Mouse (Mus musculus): ENCODE results near the gene Fhit.

Fhit gene

DNA sequence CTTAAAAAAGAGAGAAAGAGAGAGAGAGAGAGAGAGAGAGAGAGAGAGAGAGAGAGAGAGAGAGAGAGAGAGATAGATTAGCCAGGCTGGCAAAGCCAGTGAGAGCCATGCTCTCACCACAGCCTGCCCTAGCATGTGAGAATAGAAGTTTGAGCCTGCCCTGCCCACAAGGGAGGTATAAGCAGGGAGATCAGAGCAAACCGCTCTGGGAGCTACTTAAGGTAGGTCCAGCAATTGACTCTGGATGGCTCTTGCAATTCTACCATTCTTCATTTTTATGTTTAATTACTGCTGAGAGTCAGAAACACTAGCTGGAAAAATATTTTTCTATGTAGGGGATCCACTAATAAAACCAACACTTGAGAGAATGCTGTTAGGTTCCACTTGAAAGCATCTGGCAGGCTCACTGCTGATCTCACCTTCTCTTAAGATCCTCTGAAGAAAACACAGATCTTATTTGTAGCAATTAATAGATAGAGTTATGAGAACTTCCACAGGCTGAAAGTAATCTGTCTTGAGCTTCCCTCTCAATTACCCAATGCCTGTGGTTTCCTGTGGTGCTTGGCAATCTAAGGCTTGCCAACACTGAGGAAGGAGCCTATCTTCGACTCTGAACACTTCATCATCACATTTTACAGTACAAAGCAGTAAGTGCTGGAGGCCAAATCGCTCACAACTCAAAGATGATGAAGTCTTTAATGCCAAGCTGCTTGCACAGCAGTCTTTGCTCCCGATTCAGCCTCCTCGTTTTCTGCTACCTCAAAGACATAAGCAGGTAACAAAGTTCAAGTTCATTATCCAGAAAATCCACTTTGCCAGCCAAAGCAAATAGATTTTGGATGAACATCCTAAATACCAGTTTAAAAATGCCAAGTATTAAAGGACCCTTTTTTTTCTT, 793.8 kb downstream of the Fhit start:
- in situ Hi-C loops (cut with MboI, MseI): no loop called here

- in situ Hi-C loops (cut with MboI, MseI): no loop called here
These were observed 795.0 kb downstream of the Fhit start for GRCm38 (mm10) chr14:10366808-10367207.

- in situ Hi-C loops (cut with MboI, MseI): no loop called here
These were observed 797.6 kb downstream of the Fhit start for GRCm38 (mm10) chr14:10364281-10364680.

DNA sequence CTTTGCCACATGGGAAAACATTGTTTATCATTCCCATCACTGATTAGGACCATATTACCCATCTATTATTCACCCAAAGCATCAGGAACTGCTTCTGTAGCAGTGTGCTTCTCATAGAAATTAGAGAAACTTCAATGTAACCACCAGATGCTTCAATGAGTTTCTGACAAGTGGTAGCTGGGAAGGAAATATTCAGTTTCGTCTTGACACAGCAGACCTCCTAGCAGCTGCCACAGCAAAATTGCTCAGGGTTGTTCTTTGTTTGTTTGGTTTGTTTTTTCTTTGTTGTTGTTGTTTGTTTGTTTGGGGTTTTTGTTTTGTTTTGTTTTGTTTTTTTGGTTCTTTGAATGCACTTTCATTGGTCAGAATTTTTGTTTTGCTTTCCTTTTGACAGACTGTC, 798.5 kb downstream of the Fhit start:
- in situ Hi-C loops (cut with MboI, MseI): no loop called here

GRCm38 (mm10) chr14:10345905-10346304, 815.9 kb downstream of the Fhit start:
- in situ Hi-C loops (cut with MboI, MseI): no loop called here

GRCm38 (mm10) chr14:10344064-10344463, 817.8 kb downstream of the Fhit start:
- in situ Hi-C loops (cut with MboI, MseI): no loop called here

- in situ Hi-C loops (cut with MboI, MseI): no loop called here
These were observed 845.1 kb downstream of the Fhit start for GRCm38 (mm10) chr14:10316764-10317163.

GRCm38 (mm10) chr14:10312190-10312589, 849.6 kb downstream of the Fhit start:
- in situ Hi-C loops (cut with MboI, MseI): no loop called here

GRCm38 (mm10) chr14:10305286-10305685, 856.5 kb downstream of the Fhit start:
- in situ Hi-C loops (cut with MboI, MseI): no loop called here

- in situ Hi-C loops (cut with MboI, MseI): no loop called here
These were observed 860.3 kb downstream of the Fhit start for GRCm38 (mm10) chr14:10301497-10301896.

DNA sequence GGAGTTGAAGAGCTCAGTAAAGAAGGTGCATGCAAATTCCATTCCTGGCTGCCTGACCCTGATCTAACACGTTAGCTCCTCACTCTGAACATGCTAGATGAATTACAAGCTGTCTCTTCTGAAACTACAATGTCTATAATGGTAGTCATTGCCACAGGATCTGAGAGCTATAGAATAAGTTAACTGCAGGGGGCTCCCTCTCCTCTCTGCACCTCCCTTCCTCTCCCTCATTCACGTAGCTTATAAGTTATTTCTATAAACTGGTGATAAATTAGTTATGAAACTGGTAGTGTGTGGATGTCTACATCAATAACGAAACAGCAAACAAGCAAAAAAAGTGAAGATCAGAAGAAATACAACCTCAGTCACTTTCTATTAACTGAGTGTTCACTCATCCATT, 860.9 kb downstream of the Fhit start:
- in situ Hi-C loops (cut with MboI, MseI): no loop called here

DNA sequence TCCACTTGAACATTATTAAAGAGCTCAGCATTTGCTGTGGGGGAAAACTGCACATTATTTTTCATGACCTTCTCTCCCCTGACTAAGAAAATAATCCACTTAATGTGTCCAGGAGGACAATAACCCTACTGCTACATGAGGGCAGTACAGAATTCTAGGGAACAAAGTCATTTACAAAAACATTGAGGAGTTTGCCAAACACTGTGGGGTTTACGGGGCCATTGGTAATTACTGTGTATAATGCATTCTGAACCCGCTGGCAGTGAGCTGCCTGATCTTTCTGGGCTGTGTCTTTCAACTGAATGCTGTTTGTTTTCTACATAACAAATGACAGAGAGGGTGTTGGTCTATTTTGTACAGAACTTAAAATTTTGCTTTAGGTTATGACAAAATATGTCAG, 862.8 kb downstream of the Fhit start:
- in situ Hi-C loops (cut with MboI, MseI): no loop called here

- in situ Hi-C loops (cut with MboI, MseI): no loop called here
These were observed 872.8 kb downstream of the Fhit start for GRCm38 (mm10) chr14:10289043-10289442.

DNA sequence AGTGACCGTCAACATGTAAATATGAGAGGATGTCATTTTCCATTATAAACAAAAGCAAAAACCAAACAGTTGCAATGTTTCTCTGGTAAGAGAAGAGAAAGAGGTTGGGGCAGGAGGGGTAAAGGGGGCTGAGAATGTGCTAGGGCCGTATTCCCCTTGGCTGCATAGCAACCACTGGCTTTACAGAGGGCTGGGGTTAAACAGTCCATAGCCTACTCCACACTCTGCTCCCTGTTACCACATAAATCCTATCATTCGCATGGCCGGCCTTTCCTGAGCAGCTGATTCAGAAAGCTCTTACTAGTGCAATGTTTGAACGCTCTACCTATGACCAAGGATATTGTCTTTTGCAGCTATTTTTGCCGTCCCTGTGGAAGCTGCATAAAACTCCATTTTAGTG, 875.8 kb downstream of the Fhit start:
- in situ Hi-C loops (cut with MboI, MseI): no loop called here

- in situ Hi-C loops (cut with MboI, MseI): no loop called here
These were observed 933.1 kb downstream of the Fhit start for GRCm38 (mm10) chr14:10228708-10229107.

GRCm38 (mm10) chr14:10221847-10222246, 940.0 kb downstream of the Fhit start:
- in situ Hi-C loops (cut with MboI, MseI): no loop called here

GRCm38 (mm10) chr14:10213216-10213615, 948.6 kb downstream of the Fhit start:
- in situ Hi-C loops (cut with MboI, MseI): no loop called here

DNA sequence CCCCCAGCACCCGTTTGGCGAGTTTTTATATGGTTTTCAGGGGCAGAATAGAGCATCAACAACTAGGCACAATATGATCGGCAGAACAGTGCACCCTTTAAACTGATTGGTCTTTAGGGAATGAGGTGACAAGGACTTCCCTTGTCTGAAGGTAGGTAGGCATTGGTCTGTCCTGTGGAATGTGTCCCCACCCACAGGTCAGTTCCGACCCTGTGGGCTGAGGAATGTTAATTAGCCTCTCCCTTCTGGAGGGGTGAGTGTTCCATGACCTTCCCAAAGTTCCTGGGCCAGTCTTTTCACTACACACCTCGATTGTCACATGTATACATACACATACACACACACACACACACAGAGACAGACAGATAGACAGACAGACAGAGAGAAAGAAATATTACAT, 950.7 kb downstream of the Fhit start:
- in situ Hi-C loops (cut with MboI, MseI): no loop called here

- in situ Hi-C loops (cut with MboI, MseI): no loop called here
These were observed 952.8 kb downstream of the Fhit start for GRCm38 (mm10) chr14:10209007-10209406.

GRCm38 (mm10) chr14:10205699-10206098, 956.1 kb downstream of the Fhit start:
- in situ Hi-C loops (cut with MboI, MseI): no loop called here

DNA sequence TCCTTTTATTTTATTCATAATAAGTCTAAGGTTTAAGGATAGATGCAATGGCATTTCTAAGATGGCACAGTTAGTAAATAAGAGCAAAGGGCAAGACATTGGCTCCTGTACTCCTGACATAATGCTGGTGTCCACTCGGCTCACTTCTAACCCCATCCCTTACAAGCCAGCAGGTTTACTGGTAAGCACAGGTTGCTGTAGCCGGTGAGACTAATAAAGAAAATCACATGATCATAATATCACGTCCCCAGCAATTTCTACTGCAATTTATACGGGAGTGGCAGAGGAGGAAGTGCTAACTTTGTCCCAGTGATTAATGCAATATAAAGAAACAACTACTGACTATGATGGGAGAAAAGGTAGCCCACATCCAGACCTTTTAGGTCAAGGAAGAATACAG, 956.5 kb downstream of the Fhit start:
- in situ Hi-C loops (cut with MboI, MseI): no loop called here

- in situ Hi-C loops (cut with MboI, MseI): no loop called here
These were observed 967.7 kb downstream of the Fhit start for GRCm38 (mm10) chr14:10194130-10194529.

- in situ Hi-C loops (cut with MboI, MseI): no loop called here
These were observed 990.1 kb downstream of the Fhit start for GRCm38 (mm10) chr14:10171761-10172160.

Data from T-helper 2 cell (primary cell).